Comparison of ENCODE assay signal across 13 mouse cellular contexts in the genomic region with DNA sequence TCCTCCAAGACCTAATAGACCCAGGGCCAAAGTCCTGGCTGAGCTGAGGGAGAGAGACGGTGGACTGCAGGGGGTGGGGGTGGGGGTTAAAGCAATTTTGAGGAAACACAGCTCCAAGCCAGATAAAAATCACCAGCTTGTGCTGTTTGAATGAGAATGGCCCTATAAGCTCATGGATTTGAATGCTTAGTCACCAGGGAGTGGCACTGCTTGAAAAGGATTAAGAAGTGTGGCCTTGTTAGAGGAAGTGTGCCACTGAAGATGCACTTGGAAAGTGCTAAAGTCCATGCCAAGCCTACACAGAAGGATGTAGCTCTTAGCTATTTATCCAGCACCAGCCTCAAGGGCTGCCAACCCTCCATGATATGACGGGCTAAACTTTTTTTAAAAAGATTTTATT.
"Had no signal": no experiment of that assay in that cellular context is flagged by ENCODE, and none has a peak within 500 bp of the region (broad histone marks: within the 10 kb centered on the region; RNA-seq: fewer than 3 reads in every experiment).

No protein-coding gene starts in this region.

- H3K9me3 ChIP-seq: lung, embryonic 15.5 days; midbrain, embryonic 12.5 days; neural tube, embryonic 13.5 days; stomach, embryonic 15.5 days had no signal

- H3K4me3 ChIP-seq: stomach, embryonic 15.5 days had no signal

- ATAC-seq: intestine, postnatal 0 days; midbrain, embryonic 16.5 days had no signal

- H3K9ac ChIP-seq: lung, embryonic 15.5 days; midbrain, embryonic 12.5 days; stomach, embryonic 15.5 days had no signal

- H3K27me3 ChIP-seq: lung, embryonic 15.5 days; midbrain, embryonic 12.5 days; neural tube, embryonic 13.5 days; stomach, embryonic 15.5 days had no signal

- H3K36me3 ChIP-seq: lung, embryonic 15.5 days; midbrain, embryonic 12.5 days; neural tube, embryonic 13.5 days; stomach, embryonic 15.5 days had no signal

- H3K27ac ChIP-seq: midbrain, embryonic 12.5 days; neural tube, embryonic 13.5 days had no signal

- H3K4me1 ChIP-seq: lung, embryonic 15.5 days; midbrain, embryonic 12.5 days had no signal

- DNase-seq: kidney, adult 8-10 months; kidney, postnatal 36 days; layer of hippocampus, adult 9-11 months; left cerebral cortex, postnatal 4 days; lung, postnatal 14 days; right cerebral cortex, postnatal 25 days; thymus, postnatal 4 days had no signal
